Mouse (Mus musculus): Measurements from ENCODE around the gene Rap1a.

GRCm38 (mm10) chr3:105687324-105688060 is 113.6 kb downstream of the Rap1a start, which contains the start of gene Ddx20:
- peak; percentile 68 for TF ChIP-seq POLR2A (IDR thresholded peaks at IDR 0.05; ENCODE audit: low read depth, low read length)
- TF ChIP-seq CTCF (IDR thresholded peaks at IDR 0.05; ENCODE audit: borderline replicate concordance, insufficient read depth, low read length) = peak; percentile 72

All from embryonic fibroblast, embryonic 13.5 days (primary cell).